Mouse (Mus musculus) neural tube, embryonic 11.5 days (tissue): Measurements from ENCODE around the gene Fam172a. TPM values are rescaled to one million over a fixed set of nuclear protein-coding genes. Genes with fewer than 3 reads are reported as not detected.

Experiments
- ATAC-seq: fragments of 200-750 bp; cut with Nextera tagmentation; 2 replicates; pipeline ENCODE4 v1.8.0; 2017; ENCODE audit warnings: moderate number of reproducible peaks, mild to moderate bottlenecking, moderate TSS enrichment, moderate library complexity; ENCODE audit not compliant: insufficient read depth, low FRiP score, low TSS enrichment
- DNase-seq: peaks from one replicate; pipeline ENCODE4 v3.0.0-alpha.2; 2015; ENCODE audit warnings: low spot score
- H3K27ac ChIP-seq: fragments of 300-500 bp; sonication (generic); 2 replicates; pipeline ENCODE4 v1.5.1; 2014; ENCODE audit warnings: low read depth, mild to moderate bottlenecking, low read length
- H3K27me3 ChIP-seq: fragments of 300-500 bp; sonication (generic); 2 replicates; pipeline ENCODE4 v1.6.1; 2014; ENCODE audit warnings: mild to moderate bottlenecking, low read length, mixed read lengths; ENCODE audit not compliant: control insufficient read depth, insufficient read depth
- H3K36me3 ChIP-seq: fragments of 300-500 bp; sonication (generic); 2 replicates; pipeline ENCODE4 v1.6.1; 2014; ENCODE audit warnings: mild to moderate bottlenecking, low read length, moderate library complexity, mixed read lengths; ENCODE audit not compliant: control insufficient read depth, insufficient read depth
- H3K4me1 ChIP-seq: fragments of 300-500 bp; sonication (generic); 2 replicates; pipeline ENCODE4 v1.6.1; 2014; ENCODE audit warnings: low read length, mixed read lengths; ENCODE audit not compliant: control insufficient read depth, insufficient read depth
- H3K4me2 ChIP-seq: fragments of 300-500 bp; sonication (generic); 2 replicates; pipeline ENCODE4 v1.6.1; 2014; ENCODE audit warnings: low read depth, mild to moderate bottlenecking, moderate library complexity
- H3K4me3 ChIP-seq: fragments of 300-500 bp; sonication (generic); 2 replicates; pipeline ENCODE4 v1.5.1; 2014; ENCODE audit warnings: low read depth, low read length
- H3K9ac ChIP-seq: fragments of 300-500 bp; sonication (generic); 2 replicates; pipeline ENCODE4 v1.6.1; 2014; ENCODE audit warnings: mild to moderate bottlenecking, low read length
- H3K9me3 ChIP-seq: fragments of 300-500 bp; sonication (generic); 2 replicates; pipeline ENCODE4 v1.6.1; 2016; ENCODE audit warnings: low read length; ENCODE audit not compliant: control insufficient read depth
- WGBS: fragments of 180-500 bp; shearing (Covaris S2); extraction: QIAGEN DNeasy Blood & Tissue Kit; methylation state at CpG from one replicate; pipeline ENCODE4 v1.1.7; 2014; 5-methylcytosine and 5-hydroxymethylcytosine counted together
- polyA plus RNA-seq: library from polyadenylated mRNA; unstranded; fragments of >200 nt; fragmentation: Nextera tagmentation; extraction: Ambion mirVana; gene quantifications from 2 replicates; pipeline ENCODE4 v1.2.1, GENCODE M21; 2014

The Fam172a gene
- polyA plus RNA-seq, 1 experiment from 2014 or later, result 38.4 TPM

DNA sequence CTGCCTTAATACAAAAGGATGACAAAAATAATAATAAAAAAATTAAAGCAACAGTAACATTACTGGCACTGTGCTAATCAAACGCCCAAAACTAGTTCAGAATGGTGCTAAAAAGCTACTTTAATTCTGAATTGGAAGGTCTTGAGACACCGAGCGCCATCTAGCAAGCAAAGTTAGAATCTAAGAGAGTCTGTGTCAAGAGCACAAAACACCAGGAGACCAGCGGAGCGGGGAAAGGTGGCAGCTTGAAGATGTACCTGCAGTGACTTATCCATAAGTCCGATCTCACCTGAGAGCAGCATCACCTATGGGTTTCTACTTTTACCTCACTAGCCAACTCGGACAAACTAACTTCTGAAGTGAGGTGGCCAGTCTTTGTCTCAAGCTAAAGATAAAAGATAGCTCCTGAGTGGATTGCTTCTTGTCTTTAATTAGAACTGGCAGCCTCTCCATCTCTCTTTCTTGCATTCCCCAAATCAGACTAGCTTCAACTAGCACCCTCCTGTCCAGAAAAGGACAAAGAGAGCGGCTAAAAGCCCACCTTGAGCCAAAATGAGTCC is 474.1 kb downstream of the Fam172a start:
- H3K4me2 ChIP-seq, result no peak overlapping the region
- WGBS, result 3% methylated on average over 8 of the region's 8 CpGs
- DNase-seq, result peak; percentile 46
- no peaks in the 10 kb centered on the region for H3K36me3 ChIP-seq
- peaks cover 22% of the 10 kb centered on the region for H3K4me1 ChIP-seq
- no peaks in the 10 kb centered on the region for H3K9me3 ChIP-seq
- H3K27ac ChIP-seq, result no peak overlapping the region
- H3K9ac ChIP-seq, result no peak overlapping the region
- H3K4me3 ChIP-seq, result no peak overlapping the region
- H3K27me3 ChIP-seq, result peaks cover 47% of the 10 kb centered on the region
- ATAC-seq, result no peak

DNA sequence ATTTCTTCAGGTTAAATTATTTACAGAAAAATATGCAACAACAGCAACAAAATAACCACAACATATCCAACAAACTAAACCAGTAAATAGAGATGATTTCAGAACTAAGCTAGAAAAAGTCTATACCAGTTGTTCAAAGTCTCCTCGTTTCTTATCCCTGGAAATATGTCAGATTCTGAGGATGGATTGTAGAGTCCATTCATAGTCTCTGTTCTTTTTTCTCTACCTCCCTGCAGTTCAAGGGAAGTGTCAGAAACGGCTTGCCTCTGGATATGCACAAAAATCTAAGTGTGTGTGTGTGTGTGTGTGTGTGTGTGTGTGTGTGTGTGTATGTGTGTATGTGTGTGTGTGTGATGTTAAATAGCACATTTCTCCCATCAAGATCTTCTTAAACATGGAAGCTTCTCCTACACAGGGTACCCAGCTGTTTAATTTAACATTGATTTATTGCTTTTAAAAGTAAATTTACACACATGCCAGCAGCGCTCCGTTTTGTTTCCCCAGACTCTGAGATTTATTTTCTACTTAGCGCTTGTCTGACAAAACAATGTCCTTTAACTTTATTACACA is 475.6 kb downstream of the Fam172a start:
- Histone ChIP-seq H3K36me3 (no peaks in the 10 kb centered on the region), H3K4me3 (no peak overlapping the region), H3K9me3 (no peaks in the 10 kb centered on the region), H3K4me2 (no peak overlapping the region), H3K9ac (no peak overlapping the region), H3K27ac (no peak overlapping the region), H3K4me1 (peaks cover 18% of the 10 kb centered on the region), H3K27me3 (peaks cover 33% of the 10 kb centered on the region)
- ATAC-seq, result peak; percentile 9; the same call in 1 of the 2 replicates
- peak; percentile 47 for DNase-seq
- 4% methylated on average over 5 of the region's 5 CpGs for WGBS

GRCm38 (mm10) chr13:78178021-78178420 is 476.2 kb downstream of the Fam172a start:
- Histone ChIP-seq H3K4me2 (peak overlapping the region; percentile 16; the same call in 1 of the 2 replicates), H3K9me3 (no peaks in the 10 kb centered on the region), H3K4me3 (no peak overlapping the region), H3K9ac (no peak overlapping the region), H3K36me3 (no peaks in the 10 kb centered on the region), H3K4me1 (peaks cover 18% of the 10 kb centered on the region), H3K27ac (no peak overlapping the region), H3K27me3 (peaks cover 28% of the 10 kb centered on the region)
- 10% methylated on average over 1 of the region's 1 CpGs for WGBS
- DNase-seq, result no peak
- ATAC-seq, result no peak

- no peak for DNase-seq
- Histone ChIP-seq H3K9me3 (no peaks in the 10 kb centered on the region), H3K4me3 (peak overlapping the region; percentile 41; the same call in 1 of the 2 replicates), H3K36me3 (no peaks in the 10 kb centered on the region), H3K9ac (peak overlapping the region; percentile 74; the same call in 1 of the 2 replicates), H3K27ac (peak overlapping the region; percentile 75; the same call in 1 of the 2 replicates), H3K4me2 (peak overlapping the region; percentile 67), H3K27me3 (peaks cover 23% of the 10 kb centered on the region), H3K4me1 (peaks cover 18% of the 10 kb centered on the region)
- no peak for ATAC-seq
- 4% methylated on average over 5 of the region's 5 CpGs for WGBS
These were observed 476.9 kb downstream of the Fam172a start for GRCm38 (mm10) chr13:78178771-78179170.

GRCm38 (mm10) chr13:78179312-78180097 is 477.7 kb downstream of the Fam172a start:
- ATAC-seq (peak; percentile 51), DNase-seq (peak; percentile 79)
- Histone ChIP-seq H3K27me3 (peaks cover 15% of the 10 kb centered on the region), H3K4me3 (peak overlapping the region; percentile 41), H3K9ac (peak overlapping the region; percentile 74), H3K4me1 (peaks cover 22% of the 10 kb centered on the region), H3K27ac (peak overlapping the region; percentile 75), H3K36me3 (no peaks in the 10 kb centered on the region), H3K4me2 (peak overlapping the region; percentile 67), H3K9me3 (no peaks in the 10 kb centered on the region)
- under 1% methylated on average over 38 of the region's 38 CpGs for WGBS

GRCm38 (mm10) chr13:78180261-78180660 is 478.4 kb downstream of the Fam172a start:
- H3K9me3 ChIP-seq, result no peaks in the 10 kb centered on the region
- peaks cover 23% of the 10 kb centered on the region for H3K4me1 ChIP-seq
- H3K27me3 ChIP-seq, result peaks cover 11% of the 10 kb centered on the region
- 28% methylated on average over 3 of the region's 3 CpGs for WGBS
- H3K4me2 ChIP-seq, result peak overlapping the region; percentile 67
- no peak overlapping the region for H3K4me3 ChIP-seq
- no peak overlapping the region for H3K27ac ChIP-seq
- DNase-seq (no peak), ATAC-seq (no peak)
- H3K36me3 ChIP-seq, result no peaks in the 10 kb centered on the region
- H3K9ac ChIP-seq, result no peak overlapping the region

DNA sequence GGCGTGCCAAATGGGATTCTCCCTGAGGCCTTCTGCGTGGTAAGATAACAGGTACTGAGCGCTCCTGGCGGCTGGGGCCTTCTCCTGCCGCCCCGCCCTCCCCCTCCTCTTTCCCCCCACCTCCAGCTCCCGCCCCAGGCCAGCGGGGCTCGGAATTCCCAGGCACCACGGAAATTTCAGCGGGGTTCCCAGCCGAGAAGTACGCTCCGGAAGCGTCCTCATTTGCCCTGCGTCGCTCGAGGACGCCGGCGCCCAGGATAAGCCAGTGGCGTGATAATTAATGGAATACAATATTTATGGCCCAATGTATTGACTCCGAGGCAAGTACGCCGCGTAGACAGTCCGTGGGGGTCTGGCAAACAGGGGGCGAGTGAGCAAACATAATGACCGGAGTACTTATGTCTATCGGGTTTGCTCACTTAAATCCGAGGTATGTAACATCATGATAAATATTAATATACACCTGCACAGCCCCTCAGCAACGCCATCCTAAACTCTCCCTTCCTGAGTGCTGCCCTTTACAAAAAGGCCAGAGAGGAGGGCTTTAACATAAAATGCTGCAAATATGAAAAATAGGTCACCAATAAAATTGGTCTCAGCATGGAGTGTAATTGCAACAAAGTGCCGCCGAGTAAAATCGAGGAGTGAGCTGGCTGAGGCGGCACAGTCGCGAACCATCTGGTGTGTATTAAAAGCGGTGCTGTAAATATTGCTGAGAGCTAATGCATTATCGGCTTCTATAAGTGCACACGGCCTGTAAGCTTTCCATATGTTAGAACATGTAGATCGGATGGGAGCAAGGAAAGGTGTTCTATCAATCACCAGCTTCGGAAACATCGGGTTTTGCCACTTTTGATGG is 479.5 kb downstream of the Fam172a start:
- Histone ChIP-seq H3K4me2 (peak overlapping the region; percentile 60), H3K36me3 (no peaks in the 10 kb centered on the region), H3K27ac (peak overlapping the region; percentile 68), H3K9ac (peak overlapping the region; percentile 32), H3K4me3 (peak overlapping the region; percentile 30), H3K4me1 (peaks cover 26% of the 10 kb centered on the region), H3K27me3 (peaks cover 7% of the 10 kb centered on the region; the same call in 1 of the 2 replicates), H3K9me3 (no peaks in the 10 kb centered on the region)
- peak; percentile 70 for DNase-seq
- ATAC-seq, result peak; percentile 42
- WGBS, result under 1% methylated on average over 44 of the region's 44 CpGs

GRCm38 (mm10) chr13:78181930-78182558 is 480.2 kb downstream of the Fam172a start:
- Histone ChIP-seq H3K27me3 (peaks cover 6% of the 10 kb centered on the region; the same call in 1 of the 2 replicates), H3K9ac (peak overlapping the region; percentile 48), H3K27ac (peak overlapping the region; percentile 68; the same call in 1 of the 2 replicates), H3K4me1 (peaks cover 26% of the 10 kb centered on the region), H3K4me3 (peak overlapping the region; percentile 30), H3K4me2 (peak overlapping the region; percentile 60), H3K36me3 (no peaks in the 10 kb centered on the region), H3K9me3 (no peaks in the 10 kb centered on the region)
- WGBS, result under 1% methylated on average over 14 of the region's 14 CpGs
- DNase-seq, result peak; percentile 46
- ATAC-seq, result peak; percentile 21; the same call in 1 of the 2 replicates
